Mouse (Mus musculus) adrenal gland, adult (tissue): ENCODE measurements around the gene Gtsf1.
A peak's percentile ranks its signal among the peaks of the same experiment; 100 is the strongest.

Experiments
- DNase-seq, 2 experiments: peaks; one replicate each; pipeline ENCODE4 v3.0.0; 2022 to 2023; ENCODE audit warnings: low spot score in 1 of 2; ENCODE audit not compliant: inconsistent age in 2 of 2

The Gtsf1 gene

DNA sequence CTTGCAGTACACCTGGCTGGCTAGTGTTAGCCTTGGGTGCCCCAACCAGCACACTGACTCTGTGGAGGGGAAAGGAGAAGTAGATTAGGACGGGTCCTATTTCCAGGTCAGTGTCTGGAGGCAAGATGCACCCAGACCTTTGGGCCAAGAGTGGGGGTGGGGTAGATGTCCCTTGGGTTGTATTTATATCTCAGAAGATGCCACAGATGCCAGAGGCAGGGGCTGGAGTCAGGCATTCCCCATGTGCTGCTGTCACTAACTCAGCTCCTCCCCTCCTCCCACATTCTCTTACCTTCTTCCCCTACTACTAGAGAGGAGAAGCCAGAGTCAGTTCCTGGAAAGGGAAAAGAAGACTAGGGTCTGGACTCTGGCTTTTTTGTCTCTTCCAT is 71.2 kb downstream of the Gtsf1 start:
- DNase-seq = peak; percentile 43 to 65

DNA sequence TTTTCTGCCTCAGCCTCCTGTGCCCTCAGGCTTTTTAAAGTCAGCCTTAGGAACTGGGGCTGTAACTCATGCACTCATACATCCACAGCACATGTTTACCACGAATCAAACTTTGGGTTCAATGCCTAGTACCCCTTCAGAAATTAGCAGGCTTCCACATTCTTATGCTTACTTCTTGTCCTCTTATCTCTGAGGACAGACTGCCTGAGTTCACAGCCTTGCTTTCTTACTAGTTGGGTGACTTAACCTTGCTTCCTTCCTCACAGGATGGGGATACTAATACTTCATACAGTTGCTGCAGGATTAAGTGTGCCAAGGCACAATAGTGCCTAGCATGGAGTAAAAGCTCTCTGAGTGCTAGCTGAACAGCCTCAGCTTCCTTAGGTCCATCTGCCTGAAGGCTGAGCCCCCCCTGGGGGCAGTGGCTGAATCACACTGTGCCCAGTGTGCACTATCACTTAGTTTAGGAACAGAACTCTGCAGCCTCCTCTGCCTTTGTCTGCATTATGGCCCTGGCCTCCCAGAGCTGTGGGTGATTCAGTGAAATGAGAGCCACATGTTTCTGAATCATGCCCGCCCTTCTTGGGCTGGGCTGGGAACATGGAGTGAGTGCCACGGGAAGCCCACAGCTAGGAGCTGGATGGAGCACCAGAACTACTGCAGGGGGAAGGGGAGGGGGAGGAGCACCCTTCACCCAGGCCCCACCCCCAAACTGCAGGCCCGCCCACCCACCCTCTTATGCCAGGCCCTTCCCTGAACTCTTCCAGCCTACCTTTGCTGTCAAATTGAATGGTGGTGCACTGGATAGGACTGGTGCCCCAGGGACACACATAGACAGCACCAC is 71.8 kb downstream of the Gtsf1 start:
- DNase-seq = peak; percentile 86 to 89

DNA sequence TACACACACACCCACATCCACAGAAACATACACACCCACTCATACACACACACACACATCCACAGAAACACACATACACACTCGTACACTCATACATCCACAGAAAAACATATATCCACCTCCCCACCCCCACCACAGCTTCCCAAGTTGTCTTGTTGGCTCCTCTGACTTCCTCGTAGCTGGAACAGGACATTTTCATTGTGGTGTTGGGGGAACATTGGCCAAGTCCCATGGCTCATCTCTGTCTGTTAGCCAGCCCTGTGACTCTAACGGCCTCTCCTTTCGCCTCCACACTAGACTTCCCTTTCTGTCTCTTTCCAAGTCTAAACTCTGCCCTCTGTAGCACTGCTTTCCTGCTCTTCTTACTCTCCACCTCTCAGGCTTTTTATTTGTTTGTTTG is 72.5 kb downstream of the Gtsf1 start:
- DNase-seq = peak in 1 of 2 experiments; percentile 50

DNA sequence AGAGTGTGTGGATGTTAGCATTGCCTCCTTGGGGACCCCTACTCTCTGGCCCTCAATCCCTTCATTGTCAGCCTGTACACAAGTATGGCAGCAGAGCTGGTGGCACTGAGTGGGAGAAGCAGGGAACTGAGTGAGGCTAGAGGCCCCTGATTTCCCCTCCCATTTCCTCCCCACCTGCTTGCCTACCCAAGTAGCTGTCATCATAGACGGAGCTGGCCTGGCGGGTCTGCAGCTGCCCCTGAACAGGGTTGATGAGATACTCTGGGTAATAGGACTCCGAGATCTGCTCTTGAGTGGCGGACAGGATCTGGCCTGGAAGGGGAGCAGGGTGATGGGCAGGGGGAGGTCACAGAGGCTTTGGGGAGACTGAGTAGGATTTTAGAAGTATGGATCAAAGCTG is 74.1 kb downstream of the Gtsf1 start:
- no peak for DNase-seq

DNA sequence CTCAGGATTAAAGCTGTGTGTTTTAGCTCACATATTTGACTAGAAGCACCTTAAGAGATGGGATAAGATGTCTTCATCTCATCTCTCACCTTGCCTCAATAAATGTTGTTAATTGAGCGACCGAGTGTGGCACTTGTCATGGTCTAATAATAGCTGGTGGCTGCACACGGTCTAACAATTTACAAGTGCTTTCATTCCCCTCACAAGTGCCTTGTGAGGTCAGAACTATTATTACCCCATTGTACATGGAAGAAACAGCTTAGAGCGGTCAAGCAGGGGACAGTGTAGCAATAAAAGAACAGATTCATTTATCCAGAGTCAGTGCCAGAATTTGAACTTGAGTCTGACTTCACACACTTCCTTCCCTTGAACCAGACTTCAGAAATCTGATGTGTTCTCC is 74.8 kb downstream of the Gtsf1 start:
- DNase-seq = no peak

DNA sequence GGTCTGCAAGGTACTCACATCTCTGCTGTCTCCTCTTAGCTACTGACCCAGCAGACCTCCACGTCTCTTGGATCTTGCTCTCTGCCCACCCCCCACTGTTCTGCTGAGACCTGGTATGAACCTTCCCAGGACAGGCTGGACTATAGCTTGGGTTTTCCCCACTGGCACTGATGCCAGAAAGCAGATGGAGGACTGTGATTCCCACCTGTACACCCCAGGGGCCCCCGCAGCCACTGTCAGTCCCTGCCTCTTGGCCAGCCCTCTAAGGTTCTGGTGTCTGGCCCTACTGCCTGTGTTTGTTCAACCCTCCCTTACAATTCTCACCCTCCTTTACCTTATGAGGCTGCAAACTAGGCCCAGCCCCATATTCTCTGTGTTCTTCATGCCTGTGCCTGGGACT is 75.6 kb downstream of the Gtsf1 start:
- DNase-seq = no peak

DNA sequence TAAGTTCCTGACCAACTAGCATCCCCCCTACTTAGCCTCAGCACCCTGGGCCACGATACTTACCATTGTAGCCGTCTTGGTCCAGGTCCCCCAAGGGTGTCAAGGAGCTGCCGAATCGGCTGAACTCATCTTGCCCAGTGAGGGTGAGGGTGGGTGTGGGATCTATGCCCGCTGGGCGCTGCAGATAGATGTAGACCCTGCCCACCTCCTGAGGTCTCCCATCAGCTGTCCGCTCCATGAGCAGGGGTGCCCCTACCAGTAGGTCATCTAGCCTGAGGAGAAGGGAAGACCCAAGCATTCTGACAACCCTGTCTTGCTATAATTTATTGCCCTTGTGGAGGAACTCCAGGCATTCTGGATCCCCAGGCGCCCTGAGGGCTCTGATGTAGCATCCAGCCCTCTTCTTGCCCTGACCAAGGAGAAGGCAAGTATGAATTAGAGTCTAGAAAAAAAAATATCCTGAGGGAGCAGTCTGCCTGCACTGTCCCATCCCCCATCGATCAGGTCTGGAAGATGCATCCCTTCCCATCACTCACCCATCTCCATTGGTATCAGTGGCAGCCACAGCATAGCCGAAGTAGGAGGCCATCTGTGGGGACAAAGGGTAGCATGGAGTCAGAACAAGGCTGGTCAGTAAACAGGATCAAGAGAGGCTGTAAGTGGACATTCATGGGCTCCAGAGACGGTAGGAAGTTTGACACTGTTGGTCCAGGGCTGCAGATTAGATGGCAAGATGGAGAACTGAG is 76.6 kb downstream of the Gtsf1 start:
- peak in 1 of 2 experiments; percentile 35 for DNase-seq

DNA sequence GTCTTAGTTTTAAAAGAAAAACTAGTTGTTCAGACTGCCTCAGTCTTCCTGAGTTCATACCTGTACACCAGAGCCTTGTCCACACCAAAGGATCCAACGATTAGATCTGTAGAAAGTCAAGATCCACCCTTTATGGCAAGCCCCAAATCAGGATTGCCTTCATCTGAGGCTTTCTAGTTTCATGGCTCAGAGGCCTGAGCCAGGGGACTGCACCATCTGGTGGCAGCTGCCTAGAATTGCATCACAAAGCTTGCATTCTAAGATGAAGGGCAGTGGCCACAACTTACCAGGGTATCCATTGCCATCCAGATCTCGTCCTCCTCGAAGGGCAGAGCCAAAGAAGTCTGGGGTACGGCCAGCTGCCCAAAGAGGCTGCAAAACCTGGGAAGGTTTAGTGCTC is 77.4 kb downstream of the Gtsf1 start:
- DNase-seq = peak; percentile 55 to 78
